Mouse (Mus musculus): ENCODE measurements around the gene Slc35a1. TPM values are rescaled to one million over a fixed set of nuclear protein-coding genes. Genes with fewer than 3 reads are reported as not detected.

Gene Slc35a1
- total and polyA plus RNA-seq, 3 experiments: 18.2 to 26.2 (median 19.7) TPM

GRCm38 (mm10) chr4:34634129-34634528 is 53.1 kb downstream of the Slc35a1 start:
- H3K27me3 ChIP-seq (replicated peaks): no peaks in the 10 kb centered on the region
- in situ Hi-C loops (cut with MboI; ENCODE audit: low pct_ligation_motif_present, low pct_unique_long_range_greater_than_20kb, low sequenced_read_pairs) (no loop called here), dilution Hi-C loops (cut with MboI; ENCODE audit: extremely low pct_ligation_motif_present, extremely low pct_unique_long_range_greater_than_20kb, low sequenced_read_pairs) (no loop called here)
- no peak overlapping the region for H3K27ac ChIP-seq (ENCODE audit: insufficient read depth, low read depth)
- H3K9me3 ChIP-seq (replicated peaks; ENCODE audit: low read length): no peaks in the 10 kb centered on the region
- no peak overlapping the region for H3K9ac ChIP-seq (ENCODE audit: insufficient read depth, low read depth)
- H3K4me1 ChIP-seq (ENCODE audit: control insufficient read depth in 1 of 2, insufficient read depth in 2 of 2): no peaks in the 10 kb centered on the region
- no peak overlapping the region for H3K4me2 ChIP-seq (ENCODE audit: insufficient read depth, low read depth, poor library complexity, severe bottlenecking)
- TF ChIP-seq NELFE (IDR thresholded peaks at IDR 0.05; ENCODE audit: low read depth, low read length) (no peak), EP300 (IDR thresholded peaks at IDR 0.05; ENCODE audit: low read length) (no peak), NRF1 (IDR thresholded peaks at IDR 0.05; ENCODE audit: low read depth, low read length) (no peak), USF2 (conservative IDR thresholded peaks at IDR 0.05; ENCODE audit: low read depth, low read length) (no peak), CHD1 (IDR thresholded peaks at IDR 0.05; ENCODE audit: low read depth, low read length) (no peak), PAX5 (IDR thresholded peaks at IDR 0.05; ENCODE audit: low read length) (no peak)
- peaks cover 31 to 76% of the 10 kb centered on the region in 2 experiments for H3K36me3 ChIP-seq (replicated peaks in 1 of 2; ENCODE audit: control insufficient read depth in 1 of 2, insufficient read depth in 1 of 2, low read length in 1 of 2)
- H3K4me3 ChIP-seq (replicated peaks in 1 of 3; ENCODE audit: low read depth in 2 of 3, low read length in 2 of 3, poor library complexity in 1 of 3): no peak overlapping the region
- H3K79me2 ChIP-seq (replicated peaks; ENCODE audit: control insufficient read depth, extremely low read depth, insufficient read depth, poor library complexity, severe bottlenecking): no peaks in the 10 kb centered on the region
- DNase-seq (ENCODE audit: extremely low read depth): no peak

GRCm38 (mm10) chr4:34629956-34630355 is 57.3 kb downstream of the Slc35a1 start:
- no peak overlapping the region for H3K27ac ChIP-seq (ENCODE audit: insufficient read depth, low read depth)
- H3K4me1 ChIP-seq (ENCODE audit: control insufficient read depth in 1 of 2, insufficient read depth in 2 of 2): no peaks in the 10 kb centered on the region
- no peak overlapping the region for H3K4me2 ChIP-seq (ENCODE audit: insufficient read depth, low read depth, poor library complexity, severe bottlenecking)
- H3K9me3 ChIP-seq (replicated peaks; ENCODE audit: low read length): no peaks in the 10 kb centered on the region
- no peak overlapping the region for H3K4me3 ChIP-seq (replicated peaks in 1 of 3; ENCODE audit: low read depth in 2 of 3, low read length in 2 of 3, poor library complexity in 1 of 3)
- in situ Hi-C loops (cut with MboI; ENCODE audit: low pct_ligation_motif_present, low pct_unique_long_range_greater_than_20kb, low sequenced_read_pairs): no loop called here
- no peak for DNase-seq (ENCODE audit: extremely low read depth)
- dilution Hi-C loops (cut with MboI; ENCODE audit: extremely low pct_ligation_motif_present, extremely low pct_unique_long_range_greater_than_20kb, low sequenced_read_pairs): no loop called here
- no peaks in the 10 kb centered on the region for H3K27me3 ChIP-seq (replicated peaks)
- H3K79me2 ChIP-seq (replicated peaks; ENCODE audit: control insufficient read depth, extremely low read depth, insufficient read depth, poor library complexity, severe bottlenecking): no peaks in the 10 kb centered on the region
- peaks cover 44 to 77% of the 10 kb centered on the region in 2 experiments for H3K36me3 ChIP-seq (replicated peaks in 1 of 2; ENCODE audit: control insufficient read depth in 1 of 2, insufficient read depth in 1 of 2, low read length in 1 of 2)
- no peak overlapping the region for H3K9ac ChIP-seq (ENCODE audit: insufficient read depth, low read depth)
- TF ChIP-seq ZKSCAN1 (IDR thresholded peaks at IDR 0.05; ENCODE audit: borderline replicate concordance, low read depth, low read length) (no peak), SIN3A (IDR thresholded peaks at IDR 0.05; ENCODE audit: low read length) (no peak)

GRCm38 (mm10) chr4:34626401-34626800 is 60.8 kb downstream of the Slc35a1 start:
- H3K36me3 ChIP-seq (replicated peaks in 1 of 2; ENCODE audit: control insufficient read depth in 1 of 2, insufficient read depth in 1 of 2, low read length in 1 of 2): peaks cover 38 to 80% of the 10 kb centered on the region in 2 experiments
- no peaks in the 10 kb centered on the region for H3K27me3 ChIP-seq (replicated peaks)
- no peak overlapping the region for H3K9ac ChIP-seq (ENCODE audit: insufficient read depth, low read depth)
- no peaks in the 10 kb centered on the region for H3K79me2 ChIP-seq (replicated peaks; ENCODE audit: control insufficient read depth, extremely low read depth, insufficient read depth, poor library complexity, severe bottlenecking)
- H3K4me1 ChIP-seq (ENCODE audit: control insufficient read depth in 1 of 2, insufficient read depth in 2 of 2): no peaks in the 10 kb centered on the region
- in situ Hi-C loops (cut with MboI; ENCODE audit: low pct_ligation_motif_present, low pct_unique_long_range_greater_than_20kb, low sequenced_read_pairs) (no loop called here), dilution Hi-C loops (cut with MboI; ENCODE audit: extremely low pct_ligation_motif_present, extremely low pct_unique_long_range_greater_than_20kb, low sequenced_read_pairs) (no loop called here)
- no peak overlapping the region for H3K27ac ChIP-seq (ENCODE audit: insufficient read depth, low read depth)
- no peak overlapping the region for H3K4me2 ChIP-seq (ENCODE audit: insufficient read depth, low read depth, poor library complexity, severe bottlenecking)
- no peaks in the 10 kb centered on the region for H3K9me3 ChIP-seq (replicated peaks; ENCODE audit: low read length)
- no peak for TF ChIP-seq HCFC1 (IDR thresholded peaks at IDR 0.05; ENCODE audit: low read depth, low read length)
- no peak for TF ChIP-seq CHD2 (IDR thresholded peaks at IDR 0.05; ENCODE audit: low read length)
- TF ChIP-seq CHD1 (IDR thresholded peaks at IDR 0.05; ENCODE audit: low read depth, low read length): no peak
- TF ChIP-seq UBTF (IDR thresholded peaks at IDR 0.05; ENCODE audit: low read depth, low read length): no peak
- TF ChIP-seq ETS1 (conservative IDR thresholded peaks at IDR 0.05; ENCODE audit: low read depth, low read length): no peak
- TF ChIP-seq TBP (conservative IDR thresholded peaks at IDR 0.05; ENCODE audit: low read depth, low read length): no peak
- TF ChIP-seq E2F4 (IDR thresholded peaks at IDR 0.05; ENCODE audit: insufficient replicate concordance, low read depth, low read length): no peak
- no peak for TF ChIP-seq NELFE (IDR thresholded peaks at IDR 0.05; ENCODE audit: low read depth, low read length)
- TF ChIP-seq PAX5 (IDR thresholded peaks at IDR 0.05; ENCODE audit: low read length): no peak
- TF ChIP-seq ZKSCAN1 (IDR thresholded peaks at IDR 0.05; ENCODE audit: borderline replicate concordance, low read depth, low read length): no peak
- no peak for TF ChIP-seq POLR2AphosphoS2 (IDR thresholded peaks at IDR 0.05; ENCODE audit: low read depth, low read length)
- TF ChIP-seq CTCF (conservative IDR thresholded peaks at IDR 0.05 in 1 of 2, IDR thresholded peaks at IDR 0.05 in 1 of 2; ENCODE audit: low read depth in 2 of 2, low read length in 2 of 2): no peak
- TF ChIP-seq SMC3 (IDR thresholded peaks at IDR 0.05; ENCODE audit: low read depth, low read length): no peak
- no peak for TF ChIP-seq EP300 (IDR thresholded peaks at IDR 0.05; ENCODE audit: low read length)
- TF ChIP-seq GABPA (IDR thresholded peaks at IDR 0.05; ENCODE audit: insufficient replicate concordance, low read depth, low read length): no peak
- no peak for DNase-seq (ENCODE audit: extremely low read depth)
- no peak overlapping the region for H3K4me3 ChIP-seq (replicated peaks in 1 of 3; ENCODE audit: low read depth in 2 of 3, low read length in 2 of 3, poor library complexity in 1 of 3)
